Mouse (Mus musculus): Measurements from ENCODE around the gene Ppox. TPM values are rescaled to one million over a fixed set of nuclear protein-coding genes. Genes with fewer than 3 reads are reported as not detected.

Ppox gene
- total and polyA plus RNA-seq, 3 experiments: 27.0 to 168 (median 53.0) TPM

GRCm38 (mm10) chr1:171282086-171282805 is 1.3 kb upstream of the Ppox start:
- peaks cover 79% of the 10 kb centered on the region for H3K4me1 ChIP-seq (ENCODE audit: insufficient read depth, low read depth, low read length)
- TF ChIP-seq POLR2AphosphoS5 (IDR thresholded peaks at IDR 0.05; ENCODE audit: insufficient replicate concordance, low read depth, low read length): no peak
- no peak for TF ChIP-seq TAL1 (conservative IDR thresholded peaks at IDR 0.05; ENCODE audit: low read depth, low read length)
- TF ChIP-seq GATA1 (IDR thresholded peaks at IDR 0.05; ENCODE audit: borderline replicate concordance, low read length): no peak
- TF ChIP-seq GATA2 (IDR thresholded peaks at IDR 0.05; ENCODE audit: borderline replicate concordance, low read depth, low read length): no peak
- TF ChIP-seq CTCF (IDR thresholded peaks at IDR 0.05; ENCODE audit: low read depth, low read length): no peak
- H3K27me3 ChIP-seq (ENCODE audit: insufficient read depth, low read length): no peaks in the 10 kb centered on the region
- ATAC-seq (ENCODE audit: extremely low read depth, insufficient number of reproducible peaks, low FRiP score, poor library complexity, severe bottlenecking) (no peak), DNase-seq (ENCODE audit: low spot score) (no peak)
- H3K9me3 ChIP-seq (replicated peaks): no peaks in the 10 kb centered on the region
- H3K4me3 ChIP-seq (ENCODE audit: low read depth, low read length): peak overlapping the region; percentile 76; the same call in 1 of the 2 replicates
- peaks cover 75% of the 10 kb centered on the region for H3K36me3 ChIP-seq (replicated peaks)

- Histone ChIP-seq H3K4me1 (ENCODE audit: insufficient read depth, low read depth, low read length) (peaks cover 77% of the 10 kb centered on the region), H3K4me3 (ENCODE audit: low read depth, low read length) (peak overlapping the region; percentile 76), H3K27me3 (ENCODE audit: insufficient read depth, low read length) (no peaks in the 10 kb centered on the region), H3K9me3 (replicated peaks) (no peaks in the 10 kb centered on the region), H3K36me3 (replicated peaks) (peaks cover 79% of the 10 kb centered on the region)
- peak; percentile 60 for DNase-seq (ENCODE audit: low spot score)
- TF ChIP-seq POLR2AphosphoS5 (IDR thresholded peaks at IDR 0.05; ENCODE audit: insufficient replicate concordance, low read depth, low read length): no peak
- TF ChIP-seq CTCF (IDR thresholded peaks at IDR 0.05; ENCODE audit: low read depth, low read length): peak; percentile 48
- 0 out of 2 replicates have a peak, but pooled peaks have one; percentile 16 for ATAC-seq (ENCODE audit: extremely low read depth, insufficient number of reproducible peaks, low FRiP score, poor library complexity, severe bottlenecking)
Observed at GRCm38 (mm10) chr1:171281528-171281923, 540 bp upstream of the Ppox start.

GRCm38 (mm10) chr1:171280250-171280915 is 603 bp downstream of the Ppox start:
- H3K36me3 ChIP-seq (replicated peaks): peaks cover 79% of the 10 kb centered on the region
- no peaks in the 10 kb centered on the region for H3K9me3 ChIP-seq (replicated peaks)
- DNase-seq (ENCODE audit: low spot score): peak; percentile 55
- H3K4me3 ChIP-seq (ENCODE audit: low read depth, low read length): peak overlapping the region; percentile 76
- peaks cover 77% of the 10 kb centered on the region for H3K4me1 ChIP-seq (ENCODE audit: insufficient read depth, low read depth, low read length)
- peak; percentile 5; the same call in 1 of the 2 replicates for ATAC-seq (ENCODE audit: extremely low read depth, insufficient number of reproducible peaks, low FRiP score, poor library complexity, severe bottlenecking)
- H3K27me3 ChIP-seq (ENCODE audit: insufficient read depth, low read length): no peaks in the 10 kb centered on the region
- no peak for TF ChIP-seq TAL1 (conservative IDR thresholded peaks at IDR 0.05; ENCODE audit: low read depth, low read length)

- ATAC-seq (ENCODE audit: extremely low read depth, insufficient number of reproducible peaks, low FRiP score, poor library complexity, severe bottlenecking) (no peak), DNase-seq (ENCODE audit: low spot score) (no peak)
- Histone ChIP-seq H3K4me3 (ENCODE audit: low read depth, low read length) (peak overlapping the region; percentile 76), H3K36me3 (replicated peaks) (peaks cover 79% of the 10 kb centered on the region), H3K27me3 (ENCODE audit: insufficient read depth, low read length) (no peaks in the 10 kb centered on the region), H3K4me1 (ENCODE audit: insufficient read depth, low read depth, low read length) (peaks cover 75% of the 10 kb centered on the region), H3K9me3 (replicated peaks) (no peaks in the 10 kb centered on the region)
- TF ChIP-seq GATA1 (IDR thresholded peaks at IDR 0.05; ENCODE audit: borderline replicate concordance, low read length) (no peak), POLR2AphosphoS5 (IDR thresholded peaks at IDR 0.05; ENCODE audit: insufficient replicate concordance, low read depth, low read length) (no peak), TAL1 (conservative IDR thresholded peaks at IDR 0.05; ENCODE audit: low read depth, low read length) (no peak), CTCF (IDR thresholded peaks at IDR 0.05; ENCODE audit: low read depth, low read length) (no peak), GATA2 (IDR thresholded peaks at IDR 0.05; ENCODE audit: borderline replicate concordance, low read depth, low read length) (no peak)
Observed at GRCm38 (mm10) chr1:171279721-171280120, 1.3 kb downstream of the Ppox start.

DNA sequence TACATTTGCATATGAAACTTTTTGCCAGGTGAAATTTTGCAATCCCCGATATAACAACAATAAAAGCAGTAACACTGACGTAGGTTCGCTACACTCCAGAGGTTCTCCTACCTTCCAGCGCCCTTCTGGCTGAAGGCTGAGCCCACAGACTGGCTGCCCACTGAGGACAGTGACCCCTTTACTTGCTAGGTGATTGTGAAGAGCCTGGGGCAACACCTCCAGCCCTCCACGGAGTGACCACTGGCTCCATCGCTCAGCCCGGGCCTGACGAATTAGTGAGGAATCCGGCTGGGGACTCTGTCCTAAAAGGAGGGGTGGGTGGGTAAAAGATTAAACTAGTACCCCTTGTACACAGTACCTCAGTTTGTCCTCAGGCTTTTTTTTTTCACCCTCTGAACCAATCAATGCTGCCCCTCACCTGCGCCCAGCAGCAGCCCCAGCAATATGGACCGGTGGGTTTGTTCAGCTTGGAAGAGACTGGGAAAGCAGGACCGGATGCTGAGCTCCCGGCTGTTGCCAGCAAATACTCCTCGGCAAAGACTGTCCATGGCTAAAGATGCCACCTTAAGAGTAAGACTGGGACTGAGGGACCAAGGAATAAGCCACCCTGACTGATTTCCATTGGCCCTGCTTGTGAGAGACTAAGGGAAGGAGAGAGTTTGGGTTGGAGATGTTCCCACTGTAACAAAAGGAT is 1.8 kb downstream of the Ppox start:
- DNase-seq (ENCODE audit: low spot score): no peak
- H3K4me1 ChIP-seq (ENCODE audit: insufficient read depth, low read depth, low read length): peaks cover 81% of the 10 kb centered on the region

DNA sequence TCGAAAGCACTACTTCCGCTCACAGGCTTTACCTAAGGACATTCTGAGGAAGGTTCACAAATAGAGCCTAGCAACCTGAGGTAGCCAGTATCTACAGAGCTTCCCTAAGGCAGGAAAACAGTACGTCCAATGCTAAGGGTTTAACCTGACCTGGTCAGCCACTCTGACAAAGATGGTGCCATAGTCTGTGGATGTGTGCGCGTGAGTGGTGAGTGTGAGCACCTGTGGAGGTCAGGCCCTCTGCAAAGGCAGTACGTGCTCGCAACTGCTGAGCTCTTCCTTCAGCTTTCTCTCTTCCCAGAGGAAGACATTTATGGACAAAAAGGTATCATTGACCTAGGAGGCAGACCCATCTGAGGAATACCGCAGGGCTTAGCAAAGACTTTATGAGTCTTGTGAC is 2.5 kb downstream of the Ppox start:
- no peak overlapping the region; the same call in 1 of the 2 replicates for H3K4me3 ChIP-seq (ENCODE audit: low read depth, low read length)
- no peaks in the 10 kb centered on the region for H3K9me3 ChIP-seq (replicated peaks)
- no peaks in the 10 kb centered on the region for H3K27me3 ChIP-seq (ENCODE audit: insufficient read depth, low read length)
- no peak for DNase-seq (ENCODE audit: low spot score)
- peaks cover 83% of the 10 kb centered on the region for H3K4me1 ChIP-seq (ENCODE audit: insufficient read depth, low read depth, low read length)
- no peak for ATAC-seq (ENCODE audit: extremely low read depth, insufficient number of reproducible peaks, low FRiP score, poor library complexity, severe bottlenecking)
- H3K36me3 ChIP-seq (replicated peaks): peaks cover 79% of the 10 kb centered on the region
- no peak for TF ChIP-seq GATA2 (IDR thresholded peaks at IDR 0.05; ENCODE audit: borderline replicate concordance, low read depth, low read length)
- no peak for TF ChIP-seq TAL1 (conservative IDR thresholded peaks at IDR 0.05; ENCODE audit: low read depth, low read length)
- no peak for TF ChIP-seq POLR2AphosphoS5 (IDR thresholded peaks at IDR 0.05; ENCODE audit: insufficient replicate concordance, low read depth, low read length)
- no peak for TF ChIP-seq CTCF (IDR thresholded peaks at IDR 0.05; ENCODE audit: low read depth, low read length)
- no peak for TF ChIP-seq GATA1 (IDR thresholded peaks at IDR 0.05; ENCODE audit: borderline replicate concordance, low read length)

More for the DNA sequence above, 1.8 kb downstream of the Ppox start:
- Histone ChIP-seq H3K4me3 (ENCODE audit: low read depth, low read length) (peak overlapping the region; percentile 76; the same call in 1 of the 2 replicates), H3K36me3 (replicated peaks) (peaks cover 79% of the 10 kb centered on the region), H3K27me3 (ENCODE audit: insufficient read depth, low read length) (no peaks in the 10 kb centered on the region), H3K9me3 (replicated peaks) (no peaks in the 10 kb centered on the region)
- ATAC-seq (ENCODE audit: extremely low read depth, insufficient number of reproducible peaks, low FRiP score, poor library complexity, severe bottlenecking): no peak
- no peak for TF ChIP-seq POLR2AphosphoS5 (IDR thresholded peaks at IDR 0.05; ENCODE audit: insufficient replicate concordance, low read depth, low read length)

Data from G1E (cell line).